Comparison of ENCODE assay signal across 11 mouse cellular contexts in the genomic region with DNA sequence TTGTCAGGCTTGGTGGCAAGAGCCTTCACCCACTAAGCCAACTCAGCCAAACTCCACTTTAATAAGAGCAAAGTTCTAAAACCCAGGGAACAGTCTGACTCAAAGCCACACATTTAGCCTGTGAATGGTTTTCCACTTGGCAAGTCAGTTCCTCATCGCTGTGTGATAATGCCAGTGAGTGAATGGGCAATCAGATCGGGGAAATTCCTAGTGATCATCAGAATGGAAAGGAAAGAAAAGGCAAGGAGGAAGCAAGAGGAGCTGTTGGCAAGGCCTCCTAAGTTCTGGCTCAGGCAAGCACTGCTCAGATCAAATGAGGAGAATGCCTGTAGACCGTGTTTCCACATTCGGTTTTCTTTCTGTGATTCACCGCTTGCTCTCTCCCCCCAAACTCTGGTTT. TPM values are rescaled to one million over a fixed set of nuclear protein-coding genes. Genes with fewer than 3 reads are reported as not detected.
DNase-seq lines count a peak whose midpoint lies in the region; ATAC-seq lines count a peak whose summit lies in the region.
"Had no signal": no experiment of that assay in that cellular context is flagged by ENCODE, and none has a peak within 500 bp of the region (broad histone marks: within the 10 kb centered on the region; RNA-seq: fewer than 3 reads in every experiment).

No protein-coding gene starts in this region.

- H3K27ac ChIP-seq in kidney, embryonic 15.5 days = peak overlapping the region; percentile 66
- H3K27ac ChIP-seq: limb, embryonic 12.5 days had no signal

- H3K9me3 ChIP-seq in kidney, embryonic 15.5 days (replicated peaks) = no peaks in the 10 kb centered on the region
- H3K9me3 ChIP-seq: limb, embryonic 12.5 days had no signal

- WGBS in kidney, embryonic 15.5 days = 49% methylated on average over 5 of the region's 5 CpGs

- no peak overlapping the region; the same call in 1 of the 2 replicates for H3K9ac ChIP-seq in kidney, embryonic 15.5 days
- H3K9ac ChIP-seq: limb, embryonic 12.5 days had no signal

- no peak overlapping the region for H3K4me3 ChIP-seq in kidney, embryonic 15.5 days (replicated peaks)
- H3K4me3 ChIP-seq: limb, embryonic 12.5 days had no signal

- H3K4me2 ChIP-seq in kidney, embryonic 15.5 days = no peak overlapping the region
- H3K4me2 ChIP-seq: limb, embryonic 12.5 days had no signal

- H3K36me3 ChIP-seq in kidney, embryonic 15.5 days = no peaks in the 10 kb centered on the region
- H3K36me3 ChIP-seq: limb, embryonic 12.5 days had no signal

- peak; percentile 58 for DNase-seq in cerebellum, adult 9-10 months
- DNase-seq in cerebellum, adult 11 months = no peak
- DNase-seq in layer of hippocampus, adult 8-10 months (ENCODE audit: low spot score in 2 of 2) = peak; percentile 34 to 42
- DNase-seq in layer of hippocampus, postnatal 36 days = no peak
- DNase-seq in brain, adult 2 months (ENCODE audit: low read depth, low spot score) = peak; percentile 83
- DNase-seq in heart, adult 11 months = no peak
- no peak for DNase-seq in gastrocnemius, postnatal 4 days (ENCODE audit: low spot score in 2 of 2)
- DNase-seq: gastrocnemius, postnatal 10 days; lung, postnatal 36 days had no signal

- H3K27me3 ChIP-seq in kidney, embryonic 15.5 days = no peaks in the 10 kb centered on the region
- H3K27me3 ChIP-seq: limb, embryonic 12.5 days had no signal

- peak; percentile 17; the same call in 1 of the 2 replicates for ATAC-seq in kidney, embryonic 15.5 days (replicated peaks; ENCODE audit: low FRiP score)

- peaks cover 73% of the 10 kb centered on the region for H3K4me1 ChIP-seq in kidney, embryonic 15.5 days
- H3K4me1 ChIP-seq: limb, embryonic 12.5 days had no signal

RNA-seq across cellular contexts. Expression of a gene that starts 35.2 kb away (rescaled TPM):
- total RNA-seq in layer of hippocampus, adult 8-10 months (2022) = 100 to 1,000 TPM; 108 to 115 (median 111) TPM
- 100 to 1,000 TPM; 114 to 131 TPM for total RNA-seq in layer of hippocampus, postnatal 36 days (2021)
- 6.5 and 7.1 TPM in 2 replicates for polyA plus RNA-seq in kidney, embryonic 15.5 days (2015; fragmentation: Nextera tagmentation; extraction: Ambion mirVana)
- total RNA-seq in gastrocnemius, postnatal 4 days (2021) = 10 to 100 TPM; 12.5 to 12.7 TPM

Comparison
In these comparisons a context has a peak if more than half of its experiments do, and no peak if none do; other contexts are left out.
1. DNase-seq: peak in cerebellum, adult 9-10 months (single experiment), layer of hippocampus, adult 8-10 months (2 of 2) and brain, adult 2 months (single experiment); none in cerebellum, adult 11 months (single experiment), layer of hippocampus, postnatal 36 days (0 of 2), heart, adult 11 months (single experiment) and gastrocnemius, postnatal 4 days (0 of 2).
2. RNA of a gene that starts 35.2 kb away (total RNA-seq): 114 to 131 TPM in layer of hippocampus, postnatal 36 days and 108 to 115 TPM in layer of hippocampus, adult 8-10 months; 12.5 to 12.7 TPM in gastrocnemius, postnatal 4 days; every median in the first group is over 4 times any median in the second.